In genomic region chr8:83442243-83443051, GRCm38 (mm10) we compare ENCODE assay signal across 8 mouse cellular contexts. TPM values are rescaled to one million over a fixed set of nuclear protein-coding genes. Genes with fewer than 3 reads are reported as not detected.
A peak's percentile ranks its signal among the peaks of the same experiment; 100 is the strongest.
DNase-seq lines count a peak whose midpoint lies in the region; ATAC-seq lines count a peak whose summit lies in the region.

No protein-coding gene starts in this region.

- peak; percentile 96 for ATAC-seq in inflammation-experienced regulatory T-cells, adult 6 months
- peak; percentile 99 for ATAC-seq in megakaryocyte-erythroid progenitor cell, adult 5-6 weeks (replicated peaks; ENCODE audit: low FRiP score, low TSS enrichment, poor library complexity, severe bottlenecking)

- DNase-seq in adrenal gland, adult (ENCODE audit: inconsistent age in 2 of 2, low spot score in 1 of 2): peak; percentile 98 to 99
- DNase-seq in embryo, embryonic 10.5 days (ENCODE audit: low spot score): peak; percentile 99
- peak; percentile 100 for DNase-seq in gastrocnemius, postnatal 14 days
- DNase-seq in left cerebral cortex, postnatal 10 days (ENCODE audit: extremely low spot score in 1 of 2, low spot score in 2 of 2): peak; percentile 96 to 100
- peak; percentile 95 for DNase-seq in right cerebral cortex, postnatal 25 days
- peak; percentile 98 to 99 for DNase-seq in urinary bladder, postnatal 4 days (ENCODE audit: low spot score in 2 of 2)

- intact Hi-C loops in gastrocnemius, postnatal 14 days (cut with DNase I; ENCODE audit: low total_unique reads): loop anchor here (10.0 kb wide), 1 partner anchor 118 kb away; no protein-coding TSS in a partner anchor
- intact Hi-C loops in left cerebral cortex, postnatal 10 days (cut with DNase I): loop anchor here (5.0 kb wide), 1 partner anchor 125 kb away; the partner anchor contains the start of gene Ndufb7

RNA-seq across cellular contexts. Expression of gene Scoc, which starts 15.7 kb away (rescaled TPM):
- 10 to 100 TPM; 36.4 to 41.2 TPM for total RNA-seq in gastrocnemius, postnatal 14 days (2021)
- polyA plus RNA-seq in inflammation-experienced regulatory T-cells, adult 6 months (2017; shearing (Covaris generic)): 10 to 100 TPM; 26.8 to 34.5 (median 30.6) TPM
- total RNA-seq in left cerebral cortex, postnatal 10 days (2021): 100 to 1,000 TPM; 302 to 310 TPM
- 97.8 and 106 TPM in 2 replicates for total RNA-seq in megakaryocyte-erythroid progenitor cell, adult 5-6 weeks (2014; fragmentation: Nextera tagmentation)
- total RNA-seq in megakaryocyte-erythroid progenitor cell, adult 5-6 weeks (2017): 83.0 and 91.3 TPM in 2 replicates

RNA-seq across cellular contexts. Expression of gene Clgn, which starts 52.8 kb away (rescaled TPM):
- total RNA-seq in gastrocnemius, postnatal 14 days (2021): not detected
- polyA plus RNA-seq in inflammation-experienced regulatory T-cells, adult 6 months (2017; shearing (Covaris generic)): 1 to 10 TPM in 1 of 3 experiments, under 1 TPM in 1, not detected in 1; 0.71 to 7.2 TPM
- 10 to 100 TPM; 10.8 to 11.0 TPM for total RNA-seq in left cerebral cortex, postnatal 10 days (2021)
- total RNA-seq in megakaryocyte-erythroid progenitor cell, adult 5-6 weeks (2014; fragmentation: Nextera tagmentation): 1.1 and 1.2 TPM in 2 replicates
- 0.19 and 0.95 TPM in 2 replicates for total RNA-seq in megakaryocyte-erythroid progenitor cell, adult 5-6 weeks (2017)

Comparison
In these comparisons a context has a peak if more than half of its experiments do, and no peak if none do; other contexts are left out.
1. Peak in every context shown above with its lines: DNase-seq and ATAC-seq.
2. RNA of gene Clgn, which starts 52.8 kb away (total RNA-seq): 10.8 to 11.0 TPM in left cerebral cortex, postnatal 10 days; 0.19 to 1.2 TPM in megakaryocyte-erythroid progenitor cell, adult 5-6 weeks and not detected in gastrocnemius, postnatal 14 days; every median in the first group is over 4 times any median in the second.